Mouse (Mus musculus) brain, embryonic 14.5 days (tissue): ENCODE data around the gene Gga3. TPM values are rescaled to one million over a fixed set of nuclear protein-coding genes. Genes with fewer than 3 reads are reported as not detected.
A peak's percentile ranks its signal among the peaks of the same experiment; 100 is the strongest.

Experiments used
- DNase-seq: peaks from one replicate; pipeline ENCODE4 v3.0.0-alpha.2; 2011; ENCODE audit warnings: low read depth
- CTCF ChIP-seq: fragments of 200-500 bp; IDR thresholded peaks from 2 replicates; pipeline ENCODE4 v1.5.1; 2012; ENCODE audit warnings: inconsistent platforms, mild to moderate bottlenecking, moderate library complexity, borderline replicate concordance; ENCODE audit not compliant: insufficient read depth, insufficient read length; ENCODE audit errors: extremely low read depth
- POLR2A ChIP-seq: fragments of 200-500 bp; IDR thresholded peaks from 2 replicates; pipeline ENCODE4 v1.6.1; 2012; ENCODE audit warnings: mild to moderate bottlenecking, inconsistent platforms, borderline replicate concordance; ENCODE audit not compliant: poor library complexity, insufficient read depth, insufficient read length, severe bottlenecking; ENCODE audit errors: extremely low read depth
- polyA plus RNA-seq: library from polyadenylated mRNA; depleted of rRNA; stranded (reverse); fragments of >200 nt; gene quantifications from 2 replicates; pipeline ENCODE4 v1.2.3, GENCODE M21; 2012

Gene Gga3
- polyA plus RNA-seq, 1 experiment, result 57.1 TPM

DNA sequence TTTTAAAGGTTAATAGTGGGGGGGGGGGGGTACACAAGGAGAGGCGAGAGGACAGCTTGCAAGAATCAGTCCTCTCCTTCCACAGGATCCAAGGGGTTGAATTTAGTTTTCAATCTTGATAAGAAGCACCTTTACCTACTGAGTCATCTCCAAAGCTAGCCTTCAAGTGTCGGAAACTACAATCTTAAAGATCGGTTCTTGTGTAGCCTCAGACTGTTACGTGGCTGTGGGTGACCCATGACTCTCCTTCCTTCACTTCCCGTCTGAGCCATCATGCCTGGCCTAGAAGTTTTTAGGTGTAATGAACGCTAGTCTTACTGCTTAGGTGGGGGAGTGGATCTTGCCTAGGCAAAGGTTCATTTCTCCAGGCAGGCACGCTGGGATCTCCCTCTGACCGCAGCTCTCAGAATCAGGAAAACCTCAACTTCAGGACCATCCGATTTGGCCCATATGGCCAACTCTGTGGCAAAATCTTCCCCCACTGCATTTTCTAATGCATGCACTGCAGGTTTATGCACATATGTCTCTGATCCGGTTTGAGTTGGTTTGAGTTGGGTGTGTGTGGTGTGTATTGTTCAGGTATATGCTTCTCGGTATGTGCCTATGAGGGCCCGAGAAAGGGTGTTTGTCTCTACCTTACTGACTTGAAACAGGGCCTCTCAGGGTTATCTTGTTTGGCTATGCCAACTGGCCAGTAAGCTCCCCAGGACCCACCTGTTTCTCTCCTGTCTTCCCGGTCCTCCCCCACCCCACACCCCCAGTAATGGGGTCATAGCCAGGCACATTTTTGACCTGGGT is 26.1 kb upstream of the Gga3 start:
- no peak for TF ChIP-seq CTCF
- TF ChIP-seq POLR2A, result no peak
- DNase-seq, result no peak

GRCm38 (mm10) chr11:115628465-115629101 is 24.7 kb upstream of the Gga3 start:
- DNase-seq, result no peak
- TF ChIP-seq CTCF, result no peak
- TF ChIP-seq POLR2A, result no peak

GRCm38 (mm10) chr11:115627705-115628464 is 24.0 kb upstream of the Gga3 start, which contains the start of gene Slc25a19:
Gene Slc25a19 (minus strand): TSS chr11:115628295.
- TF ChIP-seq POLR2A (peak; percentile 28; the same call in 1 of the 2 replicates), CTCF (no peak)

GRCm38 (mm10) chr11:115626824-115627616 is 23.2 kb upstream of the Gga3 start:
- TF ChIP-seq CTCF, result no peak
- no peak for TF ChIP-seq POLR2A

More at GRCm38 (mm10) chr11:115627705-115628464, 24.0 kb upstream of the Gga3 start, which contains the start of gene Slc25a19:
- DNase-seq, result peak; percentile 100

DNA sequence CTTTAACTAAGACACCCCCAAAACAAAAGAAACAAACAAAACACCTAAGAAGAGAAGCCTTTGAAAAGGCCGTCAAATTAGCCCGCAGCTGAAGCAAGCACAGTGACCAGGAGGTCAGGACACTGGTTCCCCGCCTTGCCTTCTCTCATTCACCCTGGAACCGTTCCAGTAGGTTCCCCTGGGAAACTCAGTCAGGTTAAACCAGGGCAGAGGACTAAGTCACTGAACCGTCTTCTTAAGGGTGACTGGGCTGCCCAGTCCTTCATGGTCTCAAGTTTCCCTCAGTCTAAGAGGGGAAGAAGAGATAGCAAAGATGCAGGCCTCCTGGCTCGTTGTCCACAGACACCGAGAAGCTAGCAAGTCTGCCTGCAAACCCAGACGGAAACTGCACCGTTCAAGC is 22.0 kb upstream of the Gga3 start:
- TF ChIP-seq CTCF (no peak), POLR2A (no peak)
- DNase-seq, result no peak

More at GRCm38 (mm10) chr11:115626824-115627616, 23.2 kb upstream of the Gga3 start:
- no peak for DNase-seq

DNA sequence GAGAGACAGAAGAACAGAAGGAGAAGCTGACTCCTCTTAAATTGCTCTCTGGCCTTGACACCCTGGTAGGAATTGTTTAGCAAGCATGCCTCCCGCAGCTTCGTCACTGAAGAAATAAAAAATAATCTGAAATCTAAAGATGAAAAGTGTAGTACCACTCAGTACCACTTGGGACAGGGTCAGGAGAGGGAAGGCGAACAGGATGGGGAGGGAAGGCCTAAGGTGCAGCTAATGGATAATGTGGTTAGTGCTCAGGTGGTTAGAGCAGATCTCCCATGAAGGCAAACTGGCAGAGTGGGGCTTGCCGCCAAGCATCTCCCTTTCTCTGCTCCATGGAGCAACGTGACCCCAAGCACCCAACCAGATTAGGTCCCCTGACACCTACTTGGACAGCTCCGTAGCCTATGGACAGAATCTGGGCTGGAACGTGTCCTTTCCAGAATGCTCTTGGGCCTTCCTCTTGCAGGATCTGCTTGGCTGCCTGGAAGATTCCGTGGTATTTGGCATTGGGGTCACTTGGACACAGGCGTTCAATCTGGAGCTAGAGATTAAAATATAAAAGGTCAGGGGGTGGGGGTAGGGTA is 19.7 kb upstream of the Gga3 start:
- no peak for DNase-seq
- peak; percentile 28; the same call in 1 of the 2 replicates for TF ChIP-seq CTCF
- TF ChIP-seq POLR2A, result no peak

GRCm38 (mm10) chr11:115619949-115620348 is 16.1 kb upstream of the Gga3 start:
- TF ChIP-seq POLR2A (no peak), CTCF (no peak)
- DNase-seq, result no peak

GRCm38 (mm10) chr11:115618732-115619516 is 15.1 kb upstream of the Gga3 start:
- no peak for TF ChIP-seq POLR2A
- TF ChIP-seq CTCF, result no peak
- no peak for DNase-seq

- no peak for DNase-seq
- TF ChIP-seq CTCF (no peak), POLR2A (no peak)
These were observed 14.2 kb upstream of the Gga3 start for GRCm38 (mm10) chr11:115618001-115618400.
